Mouse (Mus musculus) neural tube, embryonic 15.5 days (tissue): ENCODE measurements at regions not wholly inside any gene's neighbourhood (a gene's known extent, or its start where the extent isn't known, plus 50 kb on each side); places are given as distances from the start of the nearest gene placed in this dataset.

Experiments
- ATAC-seq: fragments of 200-750 bp; cut with Nextera tagmentation; 2 replicates; pipeline ENCODE4 v1.8.0; 2017; ENCODE audit warnings: mild to moderate bottlenecking, moderate TSS enrichment, moderate library complexity; ENCODE audit not compliant: low FRiP score
- H3K27ac ChIP-seq: fragments of 300-500 bp; sonication (generic); replicated peaks from 2 replicates; pipeline ENCODE4 v1.5.1; 2015; ENCODE audit warnings: mild to moderate bottlenecking, inconsistent platforms
- H3K27me3 ChIP-seq: fragments of 300-500 bp; sonication (generic); replicated peaks from 2 replicates; pipeline ENCODE4 v1.6.1; 2015; ENCODE audit warnings: inconsistent platforms
- H3K36me3 ChIP-seq: fragments of 300-500 bp; sonication (generic); 2 replicates; pipeline ENCODE4 v1.6.1; 2015; ENCODE audit warnings: inconsistent platforms
- H3K4me1 ChIP-seq: fragments of 300-500 bp; sonication (generic); 2 replicates; pipeline ENCODE4 v1.6.1; 2015; ENCODE audit warnings: inconsistent platforms
- H3K4me2 ChIP-seq: fragments of 300-500 bp; sonication (generic); 2 replicates; pipeline ENCODE4 v1.6.1; 2015; ENCODE audit warnings: inconsistent platforms, mild to moderate bottlenecking, moderate library complexity
- H3K4me3 ChIP-seq: fragments of 300-500 bp; sonication (generic); replicated peaks from 2 replicates; pipeline ENCODE4 v1.5.1; 2015; ENCODE audit warnings: mild to moderate bottlenecking, inconsistent platforms
- H3K9ac ChIP-seq: fragments of 300-500 bp; sonication (generic); replicated peaks from 2 replicates; pipeline ENCODE4 v1.6.1; 2015; ENCODE audit warnings: mild to moderate bottlenecking, inconsistent platforms
- H3K9me3 ChIP-seq: fragments of 300-500 bp; sonication (generic); replicated peaks from 2 replicates; pipeline ENCODE4 v1.6.1; 2016; ENCODE audit warnings: inconsistent platforms
- WGBS: fragments of 180-500 bp; shearing (Covaris S2); methylation state at CpG from one replicate; pipeline ENCODE4 v1.1.7; 2015; ENCODE audit warnings: mixed read lengths; 5-methylcytosine and 5-hydroxymethylcytosine counted together

GRCm38 (mm10) chr9:46871211-46871994, 127.1 kb upstream of the Gm4791 start:
- Histone ChIP-seq H3K4me2 (no peak overlapping the region), H3K27ac (no peak overlapping the region), H3K9ac (no peak overlapping the region), H3K4me3 (no peak overlapping the region), H3K9me3 (no peaks in the 10 kb centered on the region), H3K36me3 (no peaks in the 10 kb centered on the region), H3K27me3 (no peaks in the 10 kb centered on the region), H3K4me1 (no peaks in the 10 kb centered on the region)
- no peak for ATAC-seq
- WGBS: 78% methylated on average over 8 of the region's 8 CpGs

GRCm38 (mm10) chr9:46863934-46864333, 134.6 kb upstream of the Gm4791 start:
- no peak overlapping the region for H3K27ac ChIP-seq
- peak; percentile 53; the same call in 1 of the 2 replicates for ATAC-seq

GRCm38 (mm10) chr9:46851753-46852152, 146.8 kb upstream of the Gm4791 start:
- no peaks in the 10 kb centered on the region for H3K36me3 ChIP-seq
- no peaks in the 10 kb centered on the region for H3K4me1 ChIP-seq
- no peaks in the 10 kb centered on the region for H3K9me3 ChIP-seq
- no peak overlapping the region for H3K9ac ChIP-seq
- ATAC-seq: no peak
- no peaks in the 10 kb centered on the region for H3K27me3 ChIP-seq
- H3K4me3 ChIP-seq: no peak overlapping the region
- H3K4me2 ChIP-seq: no peak overlapping the region
- WGBS: 95% methylated on average over 13 of the region's 13 CpGs
- no peak overlapping the region for H3K27ac ChIP-seq

More at GRCm38 (mm10) chr9:46863934-46864333, 134.6 kb upstream of the Gm4791 start:
- no peak overlapping the region for H3K4me3 ChIP-seq
- H3K27me3 ChIP-seq: no peaks in the 10 kb centered on the region
- no peaks in the 10 kb centered on the region for H3K9me3 ChIP-seq
- peaks cover 17% of the 10 kb centered on the region for H3K4me1 ChIP-seq
- H3K9ac ChIP-seq: no peak overlapping the region
- WGBS: 20% methylated on average over 4 of the region's 4 CpGs
- no peak overlapping the region for H3K4me2 ChIP-seq
- H3K36me3 ChIP-seq: no peaks in the 10 kb centered on the region

DNA sequence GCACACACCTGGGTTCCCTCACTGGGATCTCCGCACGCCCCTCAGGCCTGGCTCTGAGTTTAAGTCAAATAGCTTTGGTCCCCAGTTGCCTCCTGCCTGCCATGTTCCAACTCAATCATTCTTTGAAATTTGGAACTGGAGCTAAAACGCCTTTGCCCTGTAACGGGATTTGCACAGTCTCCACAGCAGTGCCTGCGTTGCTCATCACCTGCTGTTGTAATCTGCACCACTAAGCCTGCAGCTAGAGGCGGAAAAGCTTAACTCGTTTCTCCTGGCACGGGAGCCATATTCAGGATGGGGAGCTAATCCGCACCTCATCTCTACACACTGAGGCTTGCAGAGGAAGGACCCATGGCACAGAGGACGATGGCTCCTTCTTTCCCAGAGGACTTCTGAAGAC, 147.2 kb upstream of the Gm4791 start:
- no peak overlapping the region for H3K4me3 ChIP-seq
- H3K4me1 ChIP-seq: no peaks in the 10 kb centered on the region
- H3K27me3 ChIP-seq: no peaks in the 10 kb centered on the region
- no peak overlapping the region for H3K4me2 ChIP-seq
- H3K27ac ChIP-seq: no peak overlapping the region
- H3K9ac ChIP-seq: no peak overlapping the region
- no peaks in the 10 kb centered on the region for H3K9me3 ChIP-seq
- WGBS: 72% methylated on average over 10 of the region's 10 CpGs
- H3K36me3 ChIP-seq: no peaks in the 10 kb centered on the region
- ATAC-seq: no peak

DNA sequence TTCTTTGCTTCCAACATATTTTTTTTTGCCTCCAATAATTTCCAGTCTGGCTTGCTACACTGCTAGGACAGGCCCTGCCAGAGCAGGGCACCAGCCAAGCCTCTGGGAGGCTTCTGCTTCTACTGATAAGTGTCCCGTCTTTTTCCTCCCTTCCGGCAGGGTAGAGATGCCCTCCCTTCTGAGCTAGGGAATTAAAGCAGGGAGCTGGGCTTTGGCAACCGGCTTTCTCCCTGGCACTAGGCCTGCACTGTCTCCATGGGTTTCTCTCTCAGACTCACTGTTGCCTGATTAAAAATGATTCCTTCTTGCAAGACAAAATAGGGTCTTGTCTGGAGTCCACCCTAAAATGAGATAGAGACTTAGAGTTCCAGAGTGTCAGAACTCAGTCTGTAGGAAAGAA, 153.3 kb upstream of the Gm4791 start:
- no peak overlapping the region for H3K9ac ChIP-seq
- H3K4me2 ChIP-seq: no peak overlapping the region
- no peaks in the 10 kb centered on the region for H3K36me3 ChIP-seq
- no peaks in the 10 kb centered on the region for H3K4me1 ChIP-seq
- no peak overlapping the region for H3K27ac ChIP-seq
- 59% methylated on average over 3 of the region's 3 CpGs for WGBS
- no peak overlapping the region for H3K4me3 ChIP-seq
- H3K9me3 ChIP-seq: no peaks in the 10 kb centered on the region
- no peak for ATAC-seq
- H3K27me3 ChIP-seq: no peaks in the 10 kb centered on the region

- ATAC-seq: no peak
- no peak overlapping the region for H3K4me2 ChIP-seq
- no peak overlapping the region for H3K4me3 ChIP-seq
- no peak overlapping the region for H3K27ac ChIP-seq
- H3K36me3 ChIP-seq: no peaks in the 10 kb centered on the region
- H3K4me1 ChIP-seq: no peaks in the 10 kb centered on the region
- WGBS: 76% methylated on average over 7 of the region's 7 CpGs
- no peak overlapping the region for H3K9ac ChIP-seq
- no peaks in the 10 kb centered on the region for H3K27me3 ChIP-seq
- H3K9me3 ChIP-seq: no peaks in the 10 kb centered on the region
Measured at GRCm38 (mm10) chr9:46843781-46844180, 154.8 kb upstream of the Gm4791 start.

GRCm38 (mm10) chr9:46841571-46841970, 157.0 kb upstream of the Gm4791 start:
- Histone ChIP-seq H3K9me3 (no peaks in the 10 kb centered on the region), H3K4me3 (no peak overlapping the region), H3K27ac (no peak overlapping the region), H3K9ac (no peak overlapping the region), H3K4me1 (no peaks in the 10 kb centered on the region), H3K36me3 (no peaks in the 10 kb centered on the region), H3K4me2 (no peak overlapping the region), H3K27me3 (no peaks in the 10 kb centered on the region)
- 69% methylated on average over 6 of the region's 6 CpGs for WGBS
- no peak for ATAC-seq

GRCm38 (mm10) chr9:46835261-46835660, 163.3 kb upstream of the Gm4791 start:
- Histone ChIP-seq H3K4me1 (peaks cover 8% of the 10 kb centered on the region; the same call in 1 of the 2 replicates), H3K36me3 (no peaks in the 10 kb centered on the region), H3K4me2 (no peak overlapping the region), H3K27me3 (0 out of 2 replicates have a peak, but pooled peaks cover 4% of the 10 kb centered on the region), H3K9me3 (no peaks in the 10 kb centered on the region), H3K9ac (no peak overlapping the region), H3K4me3 (no peak overlapping the region), H3K27ac (no peak overlapping the region)
- WGBS: 50% methylated on average over 7 of the region's 7 CpGs
- no peak for ATAC-seq

DNA sequence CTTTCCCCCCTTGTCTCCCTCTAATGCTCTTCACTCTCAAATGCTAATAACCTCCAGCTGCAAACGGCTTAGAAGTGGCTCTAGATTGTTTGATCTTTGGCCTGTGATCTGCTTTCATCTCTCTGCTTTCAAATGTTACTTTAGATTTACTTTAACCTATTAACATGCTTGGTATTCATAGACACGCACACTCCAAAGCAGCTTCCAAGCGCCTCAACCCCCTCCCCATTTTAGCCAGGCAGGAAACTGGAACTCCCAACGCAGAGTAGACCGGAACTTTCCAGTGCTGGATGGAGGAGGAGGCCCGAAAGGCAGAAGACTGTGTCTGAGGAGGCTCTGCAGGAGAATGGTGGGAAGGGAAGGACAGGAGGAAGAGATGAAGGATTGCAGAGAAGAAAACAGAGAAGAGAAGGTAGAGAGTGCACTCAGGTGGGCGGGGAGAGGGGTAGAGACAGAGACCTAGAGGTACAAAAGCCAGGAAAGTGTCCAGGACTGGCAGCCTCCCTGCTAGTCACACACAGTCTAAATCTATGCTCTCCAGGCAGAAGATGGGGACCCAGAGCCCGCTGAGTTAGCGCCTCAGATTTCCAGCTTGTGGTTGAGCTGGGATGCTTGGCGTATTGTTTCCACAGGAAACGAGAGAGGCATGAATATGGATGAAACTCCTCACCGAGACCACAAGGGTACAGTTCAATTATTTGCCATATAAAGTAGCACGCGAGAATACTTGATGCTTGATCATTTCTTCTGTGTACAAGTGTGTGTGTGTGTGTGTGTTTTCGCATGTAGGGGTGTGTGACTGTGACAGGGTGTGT, 167.6 kb upstream of the Gm4791 start:
- Histone ChIP-seq H3K4me2 (no peak overlapping the region), H3K4me3 (no peak overlapping the region), H3K27ac (no peak overlapping the region), H3K36me3 (no peaks in the 10 kb centered on the region), H3K9me3 (no peaks in the 10 kb centered on the region), H3K27me3 (peaks cover 4% of the 10 kb centered on the region; the same call in 1 of the 2 replicates), H3K4me1 (peaks cover 8% of the 10 kb centered on the region; the same call in 1 of the 2 replicates), H3K9ac (no peak overlapping the region)
- 35% methylated on average over 15 of the region's 15 CpGs for WGBS
- no peak for ATAC-seq

GRCm38 (mm10) chr9:46830316-46830715, 168.2 kb upstream of the Gm4791 start:
- H3K4me3 ChIP-seq: no peak overlapping the region
- H3K9me3 ChIP-seq: no peaks in the 10 kb centered on the region
- no peak overlapping the region for H3K4me2 ChIP-seq
- no peak overlapping the region for H3K27ac ChIP-seq
- peaks cover 4% of the 10 kb centered on the region; the same call in 1 of the 2 replicates for H3K27me3 ChIP-seq
- ATAC-seq: no peak
- H3K9ac ChIP-seq: no peak overlapping the region
- WGBS: 5% methylated on average over 1 of the region's 1 CpGs
- no peaks in the 10 kb centered on the region for H3K36me3 ChIP-seq
- H3K4me1 ChIP-seq: peaks cover 8% of the 10 kb centered on the region; the same call in 1 of the 2 replicates

GRCm38 (mm10) chr9:46824703-46825102, 173.8 kb upstream of the Gm4791 start:
- Histone ChIP-seq H3K27me3 (no peaks in the 10 kb centered on the region; the same call in 1 of the 2 replicates), H3K4me2 (no peak overlapping the region), H3K27ac (no peak overlapping the region), H3K4me1 (peaks cover 3% of the 10 kb centered on the region), H3K4me3 (no peak overlapping the region), H3K36me3 (no peaks in the 10 kb centered on the region), H3K9ac (no peak overlapping the region), H3K9me3 (no peaks in the 10 kb centered on the region)
- 57% methylated on average over 4 of the region's 4 CpGs for WGBS
- ATAC-seq: no peak

DNA sequence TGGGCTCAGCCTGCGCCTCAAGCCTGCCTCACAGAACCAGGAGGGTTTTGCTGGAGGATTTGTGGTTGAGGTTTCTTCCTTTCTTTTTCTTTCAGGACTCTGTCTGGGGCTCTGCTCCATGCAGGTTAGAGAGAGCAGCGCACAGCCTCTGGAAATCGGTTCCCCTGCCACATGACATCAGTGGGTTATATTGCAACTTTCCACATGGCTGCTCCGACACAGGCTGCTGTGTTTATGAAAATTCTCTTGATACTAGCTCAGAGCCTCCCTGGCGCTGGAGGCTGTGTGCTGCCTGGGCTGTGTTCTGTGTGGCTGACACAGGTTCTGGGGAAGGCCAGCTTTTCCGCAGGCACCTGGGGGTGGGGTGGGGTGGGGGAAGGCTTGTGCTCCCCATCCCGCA, 178.7 kb upstream of the Gm4791 start:
- H3K9ac ChIP-seq: no peak overlapping the region
- H3K4me3 ChIP-seq: no peak overlapping the region
- H3K36me3 ChIP-seq: no peaks in the 10 kb centered on the region
- H3K4me1 ChIP-seq: peaks cover 9% of the 10 kb centered on the region
- no peaks in the 10 kb centered on the region; the same call in 1 of the 2 replicates for H3K27me3 ChIP-seq
- no peak overlapping the region for H3K4me2 ChIP-seq
- 55% methylated on average over 7 of the region's 7 CpGs for WGBS
- no peak for ATAC-seq
- H3K27ac ChIP-seq: no peak overlapping the region
- no peaks in the 10 kb centered on the region for H3K9me3 ChIP-seq
